Mouse (Mus musculus) embryonic facial prominence, embryonic 11.5 days (tissue): ENCODE measurements at regions not wholly inside any gene's neighbourhood (a gene's known extent, or its start where the extent isn't known, plus 50 kb on each side); places are given as distances from the start of the nearest gene placed in this dataset.

ENCODE experiments used
- ATAC-seq: fragments of 200-750 bp; cut with Nextera tagmentation; replicated peaks from 2 replicates; pipeline ENCODE4 v1.8.0; 2017; ENCODE audit warnings: low read depth; ENCODE audit not compliant: insufficient number of reproducible peaks, low FRiP score, low TSS enrichment
- DNase-seq: peaks from one replicate; pipeline ENCODE4 v3.0.0-alpha.2; 2015; ENCODE audit warnings: low spot score
- H3K27ac ChIP-seq: fragments of 300-500 bp; sonication (generic); replicated peaks from 2 replicates; pipeline ENCODE4 v1.5.1; 2014; ENCODE audit warnings: mild to moderate bottlenecking, low read depth, low read length, control low read depth
- H3K27me3 ChIP-seq: fragments of 300-500 bp; sonication (generic); 2 replicates; pipeline ENCODE4 v1.6.1; 2014; ENCODE audit warnings: mild to moderate bottlenecking, low read length, moderate library complexity, mixed read lengths; ENCODE audit not compliant: control insufficient read depth, insufficient read depth
- H3K36me3 ChIP-seq: fragments of 300-500 bp; sonication (generic); replicated peaks from 2 replicates; pipeline ENCODE4 v1.6.1; 2014; ENCODE audit warnings: low read depth, mild to moderate bottlenecking, low read length, moderate library complexity, mixed read lengths; ENCODE audit not compliant: control insufficient read depth, insufficient read depth
- H3K4me1 ChIP-seq: fragments of 300-500 bp; sonication (generic); 2 replicates; pipeline ENCODE4 v1.6.1; 2014; ENCODE audit warnings: low read length, mixed read lengths; ENCODE audit not compliant: control insufficient read depth, insufficient read depth
- H3K4me2 ChIP-seq: fragments of 300-500 bp; sonication (generic); 2 replicates; pipeline ENCODE4 v1.6.1; 2014; ENCODE audit warnings: low read depth, mild to moderate bottlenecking, control low read depth, low read length, moderate library complexity
- H3K4me3 ChIP-seq: fragments of 300-500 bp; sonication (generic); 2 replicates; pipeline ENCODE4 v1.5.1; 2014; ENCODE audit warnings: low read depth, low read length, control low read depth
- H3K9ac ChIP-seq: fragments of 300-500 bp; sonication (generic); replicated peaks from 2 replicates; pipeline ENCODE4 v1.6.1; 2014; ENCODE audit warnings: mild to moderate bottlenecking, control low read depth, low read length
- H3K9me3 ChIP-seq: fragments of 300-500 bp; sonication (generic); replicated peaks from 2 replicates; pipeline ENCODE4 v1.6.1; 2016; ENCODE audit warnings: mild to moderate bottlenecking, low read length, inconsistent platforms, mixed read lengths; ENCODE audit not compliant: control insufficient read depth
- WGBS: fragments of 180-500 bp; shearing (Covaris S2); extraction: QIAGEN DNeasy Blood & Tissue Kit; methylation state at CpG from one replicate; pipeline ENCODE4 v1.1.7; 2014; 5-methylcytosine and 5-hydroxymethylcytosine counted together

- no peaks in the 10 kb centered on the region for H3K36me3 ChIP-seq
- WGBS, result 92% methylated on average over 12 of the region's 12 CpGs
- no peak overlapping the region for H3K9ac ChIP-seq
- no peaks in the 10 kb centered on the region for H3K9me3 ChIP-seq
- no peaks in the 10 kb centered on the region for H3K27me3 ChIP-seq
- no peak for ATAC-seq
- no peak overlapping the region for H3K4me3 ChIP-seq
- H3K4me2 ChIP-seq, result no peak overlapping the region
- DNase-seq, result no peak
- no peaks in the 10 kb centered on the region for H3K4me1 ChIP-seq
- H3K27ac ChIP-seq, result no peak overlapping the region
Observed at GRCm38 (mm10) chr12:56189562-56189961, 156.1 kb downstream of the Mbip start.

GRCm38 (mm10) chr12:56160736-56161135 lies 185.0 kb downstream of the Mbip start:
- Histone ChIP-seq H3K27ac (no peak overlapping the region), H3K9ac (no peak overlapping the region), H3K4me2 (no peak overlapping the region), H3K4me1 (no peaks in the 10 kb centered on the region), H3K9me3 (no peaks in the 10 kb centered on the region), H3K27me3 (no peaks in the 10 kb centered on the region), H3K4me3 (no peak overlapping the region), H3K36me3 (no peaks in the 10 kb centered on the region)
- ATAC-seq (no peak), DNase-seq (no peak)
- 69% methylated on average over 3 of the region's 3 CpGs for WGBS

GRCm38 (mm10) chr12:56144359-56144758 lies 201.3 kb downstream of the Mbip start:
- no peaks in the 10 kb centered on the region for H3K27me3 ChIP-seq
- ATAC-seq, result no peak
- WGBS, result 77% methylated on average over 1 of the region's 1 CpGs
- DNase-seq, result no peak
- no peak overlapping the region for H3K4me3 ChIP-seq
- H3K36me3 ChIP-seq, result no peaks in the 10 kb centered on the region
- no peaks in the 10 kb centered on the region for H3K9me3 ChIP-seq
- no peak overlapping the region for H3K27ac ChIP-seq
- no peaks in the 10 kb centered on the region for H3K4me1 ChIP-seq
- no peak overlapping the region for H3K4me2 ChIP-seq
- no peak overlapping the region for H3K9ac ChIP-seq

GRCm38 (mm10) chr12:56143789-56144188 lies 201.9 kb downstream of the Mbip start:
- no peak overlapping the region for H3K27ac ChIP-seq
- H3K27me3 ChIP-seq, result no peaks in the 10 kb centered on the region
- no peak overlapping the region for H3K4me3 ChIP-seq
- no peak overlapping the region for H3K9ac ChIP-seq
- H3K4me1 ChIP-seq, result no peaks in the 10 kb centered on the region
- no peaks in the 10 kb centered on the region for H3K9me3 ChIP-seq
- no peak for ATAC-seq
- H3K4me2 ChIP-seq, result no peak overlapping the region
- H3K36me3 ChIP-seq, result no peaks in the 10 kb centered on the region
- no peak for DNase-seq
- WGBS, result 69% methylated on average over 2 of the region's 2 CpGs

- 89% methylated on average over 4 of the region's 4 CpGs for WGBS
- Histone ChIP-seq H3K27ac (no peak overlapping the region), H3K27me3 (no peaks in the 10 kb centered on the region), H3K36me3 (no peaks in the 10 kb centered on the region), H3K4me2 (no peak overlapping the region), H3K9me3 (no peaks in the 10 kb centered on the region), H3K9ac (no peak overlapping the region), H3K4me3 (no peak overlapping the region), H3K4me1 (no peaks in the 10 kb centered on the region)
- DNase-seq (no peak), ATAC-seq (no peak)
Observed at GRCm38 (mm10) chr12:56114446-56114845, 231.2 kb downstream of the Mbip start.

- H3K9ac ChIP-seq, result no peak overlapping the region
- no peak overlapping the region for H3K27ac ChIP-seq
- no peaks in the 10 kb centered on the region for H3K4me1 ChIP-seq
- no peak overlapping the region for H3K4me2 ChIP-seq
- H3K9me3 ChIP-seq, result no peaks in the 10 kb centered on the region
- ATAC-seq, result no peak
- no peak overlapping the region for H3K4me3 ChIP-seq
- H3K27me3 ChIP-seq, result no peaks in the 10 kb centered on the region
- no peak for DNase-seq
- no peaks in the 10 kb centered on the region for H3K36me3 ChIP-seq
Observed at GRCm38 (mm10) chr12:56081406-56081805, 245.3 kb downstream of the Brms1l start.

GRCm38 (mm10) chr12:56064183-56064582 lies 228.1 kb downstream of the Brms1l start:
- no peak overlapping the region for H3K27ac ChIP-seq
- WGBS, result 76% methylated on average over 7 of the region's 7 CpGs
- no peak overlapping the region for H3K9ac ChIP-seq
- no peaks in the 10 kb centered on the region for H3K27me3 ChIP-seq
- H3K4me3 ChIP-seq, result no peak overlapping the region
- H3K4me1 ChIP-seq, result no peaks in the 10 kb centered on the region
- ATAC-seq (no peak), DNase-seq (no peak)
- H3K4me2 ChIP-seq, result no peak overlapping the region
- H3K36me3 ChIP-seq, result no peaks in the 10 kb centered on the region
- H3K9me3 ChIP-seq, result no peaks in the 10 kb centered on the region

GRCm38 (mm10) chr12:56058876-56059275 lies 222.8 kb downstream of the Brms1l start:
- ATAC-seq, result no peak
- no peaks in the 10 kb centered on the region for H3K36me3 ChIP-seq
- WGBS, result 81% methylated on average over 10 of the region's 10 CpGs

More at GRCm38 (mm10) chr12:56058876-56059275, 222.8 kb downstream of the Brms1l start:
- Histone ChIP-seq H3K9me3 (no peaks in the 10 kb centered on the region), H3K9ac (no peak overlapping the region), H3K27me3 (no peaks in the 10 kb centered on the region), H3K4me3 (no peak overlapping the region), H3K4me1 (no peaks in the 10 kb centered on the region), H3K27ac (no peak overlapping the region), H3K4me2 (no peak overlapping the region)
- DNase-seq, result no peak
